Mouse (Mus musculus): ENCODE data around the gene Hoxd3.

- TF ChIP-seq KAT2A (conservative IDR thresholded peaks at IDR 0.05; ENCODE audit: low read depth, low read length), result no peak
- TF ChIP-seq POLR2A (IDR thresholded peaks at IDR 0.05; ENCODE audit: control insufficient read depth in 1 of 2, insufficient read depth in 1 of 2, low read depth in 1 of 2, low read length in 2 of 2, poor library complexity in 1 of 2), result no peak
- no peak for TF ChIP-seq RCOR1 (IDR thresholded peaks at IDR 0.05; ENCODE audit: low read depth, low read length)
- TF ChIP-seq CTCF (IDR thresholded peaks at IDR 0.05 in 2 of 3, conservative IDR thresholded peaks at IDR 0.05 in 1 of 3; ENCODE audit: control insufficient read depth in 1 of 3, insufficient read depth in 1 of 3, low read depth in 2 of 3, low read length in 3 of 3, poor library complexity in 1 of 3, severe bottlenecking in 1 of 3), result no peak
- TF ChIP-seq ZC3H11A (IDR thresholded peaks at IDR 0.05; ENCODE audit: low read depth, low read length), result no peak
- TF ChIP-seq CHD1 (IDR thresholded peaks at IDR 0.05; ENCODE audit: low read depth, low read length), result no peak
- no peak for TF ChIP-seq GATA1 (IDR thresholded peaks at IDR 0.05; ENCODE audit: low read depth, low read length)
- no peak for TF ChIP-seq EP300 (IDR thresholded peaks at IDR 0.05; ENCODE audit: low read depth in 1 of 2, low read length in 2 of 2)
- no peak for TF ChIP-seq ELF1 (IDR thresholded peaks at IDR 0.05; ENCODE audit: low read depth, low read length)
- no peak for TF ChIP-seq MAFK (IDR thresholded peaks at IDR 0.05; ENCODE audit: borderline replicate concordance, low read depth, low read length)
- TF ChIP-seq TBP (IDR thresholded peaks at IDR 0.05; ENCODE audit: low read depth, low read length), result no peak
Observed at GRCm38 (mm10) chr2:74746298-74746921, 34.7 kb downstream of the Hoxd3 start.
